Mouse (Mus musculus): Measurements from ENCODE around the gene Cdkal1. TPM values are rescaled to one million over a fixed set of nuclear protein-coding genes. Genes with fewer than 3 reads are reported as not detected.

The Cdkal1 gene
- polyA plus RNA-seq, 1 experiment from 2014 or later, result 15.1 TPM

DNA sequence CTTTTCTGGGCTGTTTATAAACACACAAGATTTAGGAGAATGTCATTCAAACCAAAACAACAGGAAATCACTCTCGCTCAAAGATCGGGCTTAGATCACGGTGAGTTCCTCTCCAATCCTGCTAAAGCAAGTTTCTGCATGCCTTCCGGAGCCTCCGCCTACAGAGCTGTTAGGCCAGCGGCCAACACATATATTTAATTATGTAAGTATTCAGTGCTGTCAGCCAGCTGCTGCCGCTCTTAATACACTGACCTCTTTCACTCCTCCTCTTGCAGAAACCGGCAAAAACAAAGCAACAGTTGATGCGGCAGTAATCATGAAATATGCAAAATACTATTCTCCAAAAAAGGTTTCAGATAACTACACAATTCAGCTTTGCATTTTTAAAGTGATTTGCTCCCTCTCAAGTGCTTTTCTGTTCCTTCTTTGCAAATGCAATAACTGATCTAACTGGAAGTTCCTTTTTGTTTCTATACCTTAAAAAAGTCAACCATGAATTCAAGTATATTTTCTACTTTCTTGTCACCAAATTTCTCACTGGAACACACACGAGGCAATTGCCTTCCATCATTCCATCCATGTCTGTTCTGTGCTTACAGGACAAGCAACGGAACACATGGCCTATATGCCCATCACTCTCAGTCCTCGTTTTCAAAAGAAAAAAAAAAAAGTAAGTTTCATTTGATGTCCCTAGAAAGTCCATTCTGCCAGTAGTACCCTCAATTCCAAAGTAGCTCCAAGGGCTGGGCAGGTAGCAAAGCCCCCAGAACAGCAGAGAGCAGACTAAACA lies 85.6 kb downstream of the Cdkal1 start:
- ATAC-seq (no peak), DNase-seq (ENCODE audit: low read depth, low spot score) (no peak)
- no peak for TF ChIP-seq CTCF (IDR thresholded peaks at IDR 0.05)
- ChIA-PET CTCF (interaction anchor here (1.1 to 1.6 kb wide), 4 partner anchors 9 to 25 kb away, joined by 3 read pairs; no protein-coding TSS in a partner anchor), POLR2A (no interaction called here)
- in situ Hi-C loops (cut with MboI; ENCODE audit: low pct_unique_long_range_greater_than_20kb), result no loop called here
- no peaks in the 10 kb centered on the region for H3K27me3 ChIP-seq

- TF ChIP-seq CTCF (IDR thresholded peaks at IDR 0.05), result no peak
- DNase-seq (ENCODE audit: low read depth, low spot score) (no peak), ATAC-seq (no peak)
- in situ Hi-C loops (cut with MboI; ENCODE audit: low pct_unique_long_range_greater_than_20kb), result no loop called here
- POLR2A ChIA-PET, result no interaction called here
- CTCF ChIA-PET, result interaction anchor here (1.0 kb wide), 1 partner anchor 10 kb away, joined by 3 read pairs; no protein-coding TSS in a partner anchor
- H3K27me3 ChIP-seq, result no peaks in the 10 kb centered on the region
These were observed 87.4 kb downstream of the Cdkal1 start for GRCm38 (mm10) chr13:29768104-29768503.

DNA sequence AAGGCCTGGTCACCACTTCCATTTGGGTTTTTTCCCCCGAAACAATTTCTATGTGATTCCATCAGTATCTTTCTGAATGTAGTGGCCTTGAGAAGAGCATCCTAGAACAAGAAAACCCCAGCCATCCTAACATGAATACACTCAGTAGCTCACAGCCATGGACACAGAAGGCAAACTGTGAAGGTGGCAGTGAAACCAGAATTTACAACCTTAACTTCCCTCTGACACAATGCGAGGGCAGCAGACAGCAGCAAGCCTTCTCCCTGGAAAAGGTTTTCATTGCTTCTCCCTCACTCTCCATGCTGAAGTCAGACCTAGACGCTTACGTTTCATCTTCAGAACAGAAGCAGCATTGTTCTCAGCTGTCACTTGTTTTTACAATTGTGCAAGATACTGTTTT lies 87.9 kb downstream of the Cdkal1 start:
- H3K27me3 ChIP-seq, result no peaks in the 10 kb centered on the region
- TF ChIP-seq CTCF (IDR thresholded peaks at IDR 0.05), result no peak
- CTCF ChIA-PET, result interaction anchor here (1.0 kb wide), 1 partner anchor 11 kb away, joined by 3 read pairs; no protein-coding TSS in a partner anchor
- in situ Hi-C loops (cut with MboI; ENCODE audit: low pct_unique_long_range_greater_than_20kb), result no loop called here
- POLR2A ChIA-PET, result no interaction called here
- ATAC-seq (no peak), DNase-seq (ENCODE audit: low read depth, low spot score) (no peak)

DNA sequence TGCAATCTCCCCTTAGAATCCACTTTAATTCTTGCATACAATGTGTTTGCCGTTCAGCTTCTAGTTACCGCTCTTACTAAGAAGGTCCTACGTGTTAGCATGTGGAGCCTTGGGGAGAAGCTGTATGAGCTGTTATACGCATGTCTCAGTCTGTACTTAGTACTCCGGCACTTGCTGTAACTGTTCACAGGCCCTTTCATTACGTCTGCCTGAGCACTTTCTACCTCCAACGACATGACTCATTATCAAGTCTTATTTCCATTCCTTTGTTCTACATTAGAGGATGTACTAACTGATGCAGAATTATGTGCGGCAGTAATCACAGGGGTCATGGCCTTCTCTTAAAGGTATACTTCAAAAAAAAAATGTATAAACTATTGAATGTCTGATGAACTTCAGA lies 89.1 kb downstream of the Cdkal1 start:
- in situ Hi-C loops (cut with MboI; ENCODE audit: low pct_unique_long_range_greater_than_20kb), result no loop called here
- ChIA-PET CTCF (no interaction called here), POLR2A (no interaction called here)
- ATAC-seq (no peak), DNase-seq (ENCODE audit: low read depth, low spot score) (no peak)
- no peaks in the 10 kb centered on the region for H3K27me3 ChIP-seq
- no peak for TF ChIP-seq CTCF (IDR thresholded peaks at IDR 0.05)

DNA sequence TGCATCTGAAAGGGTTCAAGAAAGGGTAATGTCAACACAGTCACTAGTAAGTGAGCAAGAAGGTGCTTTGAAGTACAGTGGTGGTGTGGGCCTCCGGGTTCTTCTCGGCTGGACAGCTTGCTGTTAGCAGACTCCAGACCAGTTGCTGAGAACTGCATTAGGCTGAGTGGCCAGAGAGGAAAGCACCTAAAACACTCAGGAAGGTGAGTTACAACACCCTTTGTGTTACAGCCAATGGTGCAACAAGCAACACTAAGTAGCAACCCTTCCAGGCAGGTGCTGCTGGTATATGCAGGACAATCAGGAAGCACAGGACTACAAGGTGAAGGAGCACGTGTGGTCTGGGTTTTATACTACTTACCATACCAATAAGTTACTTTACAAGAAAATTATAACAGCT lies 90.2 kb downstream of the Cdkal1 start:
- POLR2A ChIA-PET, result no interaction called here
- no peak for ATAC-seq

GRCm38 (mm10) chr13:29759691-29760467 lies 95.6 kb downstream of the Cdkal1 start:
- ATAC-seq (no peak), DNase-seq (ENCODE audit: low read depth, low spot score) (no peak)
- H3K27me3 ChIP-seq, result no peaks in the 10 kb centered on the region
- ChIA-PET POLR2A (no interaction called here), CTCF (interaction anchor here (0.6 to 1.4 kb wide), 3 partner anchors 10 to 79 kb away, joined by 3 to 4 read pairs (median 3); no protein-coding TSS in a partner anchor)
- TF ChIP-seq CTCF (IDR thresholded peaks at IDR 0.05), result no peak
- in situ Hi-C loops (cut with MboI; ENCODE audit: low pct_unique_long_range_greater_than_20kb), result no loop called here

More for the DNA sequence above, 90.2 kb downstream of the Cdkal1 start:
- TF ChIP-seq CTCF (IDR thresholded peaks at IDR 0.05), result no peak
- CTCF ChIA-PET, result no interaction called here
- DNase-seq (ENCODE audit: low read depth, low spot score), result no peak
- in situ Hi-C loops (cut with MboI; ENCODE audit: low pct_unique_long_range_greater_than_20kb), result no loop called here
- no peaks in the 10 kb centered on the region for H3K27me3 ChIP-seq

GRCm38 (mm10) chr13:29756052-29756451 lies 99.4 kb downstream of the Cdkal1 start:
- TF ChIP-seq CTCF (IDR thresholded peaks at IDR 0.05), result no peak
- DNase-seq (ENCODE audit: low read depth, low spot score) (no peak), ATAC-seq (no peak)
- in situ Hi-C loops (cut with MboI; ENCODE audit: low pct_unique_long_range_greater_than_20kb), result no loop called here
- H3K27me3 ChIP-seq, result no peaks in the 10 kb centered on the region
- ChIA-PET CTCF (interaction anchor here (1.1 to 2.0 kb wide), 2 partner anchors 11 to 14 kb away, joined by 3 to 7 read pairs; no protein-coding TSS in a partner anchor), POLR2A (no interaction called here)

DNA sequence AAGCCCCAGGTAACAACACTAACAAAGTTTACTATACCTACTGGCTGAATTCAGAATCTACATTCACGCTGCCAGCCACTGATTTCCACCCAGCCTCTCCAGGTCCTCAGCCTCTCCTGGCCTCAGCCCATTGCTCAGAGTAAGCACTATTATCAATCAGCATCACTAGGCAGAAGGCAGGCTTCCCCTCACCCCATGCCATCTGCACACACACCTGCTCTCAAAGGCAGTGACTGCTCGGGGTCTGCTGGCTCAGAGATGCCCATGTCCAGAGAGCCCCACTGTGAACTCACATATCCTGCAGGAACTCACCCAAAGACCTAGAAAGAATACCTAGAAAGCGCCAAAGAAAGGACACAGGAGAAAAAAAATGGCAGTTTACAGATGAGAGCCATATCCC lies 102.2 kb downstream of the Cdkal1 start:
- no peak for TF ChIP-seq CTCF (IDR thresholded peaks at IDR 0.05)
- ATAC-seq (no peak), DNase-seq (ENCODE audit: low read depth, low spot score) (no peak)
- in situ Hi-C loops (cut with MboI; ENCODE audit: low pct_unique_long_range_greater_than_20kb), result no loop called here
- no peaks in the 10 kb centered on the region for H3K27me3 ChIP-seq
- POLR2A ChIA-PET, result interaction anchor here (0.6 kb wide), 1 partner anchor 10 kb away, joined by 3 read pairs; no protein-coding TSS in a partner anchor
- CTCF ChIA-PET, result no interaction called here

GRCm38 (mm10) chr13:29752061-29752460 lies 103.4 kb downstream of the Cdkal1 start:
- in situ Hi-C loops (cut with MboI; ENCODE audit: low pct_unique_long_range_greater_than_20kb), result no loop called here
- TF ChIP-seq CTCF (IDR thresholded peaks at IDR 0.05), result no peak

GRCm38 (mm10) chr13:29751201-29751600 lies 104.3 kb downstream of the Cdkal1 start:
- DNase-seq (ENCODE audit: low read depth, low spot score) (no peak), ATAC-seq (no peak)
- H3K27me3 ChIP-seq, result no peaks in the 10 kb centered on the region
- POLR2A ChIA-PET, result no interaction called here
- in situ Hi-C loops (cut with MboI; ENCODE audit: low pct_unique_long_range_greater_than_20kb), result no loop called here
- CTCF ChIA-PET, result no interaction called here
- TF ChIP-seq CTCF (IDR thresholded peaks at IDR 0.05), result no peak

More at GRCm38 (mm10) chr13:29752061-29752460, 103.4 kb downstream of the Cdkal1 start:
- ATAC-seq (no peak), DNase-seq (ENCODE audit: low read depth, low spot score) (no peak)
- POLR2A ChIA-PET, result interaction anchor here (0.7 kb wide), 1 partner anchor 279 kb away, joined by 3 read pairs; no protein-coding TSS in a partner anchor
- CTCF ChIA-PET, result no interaction called here
- no peaks in the 10 kb centered on the region for H3K27me3 ChIP-seq

DNA sequence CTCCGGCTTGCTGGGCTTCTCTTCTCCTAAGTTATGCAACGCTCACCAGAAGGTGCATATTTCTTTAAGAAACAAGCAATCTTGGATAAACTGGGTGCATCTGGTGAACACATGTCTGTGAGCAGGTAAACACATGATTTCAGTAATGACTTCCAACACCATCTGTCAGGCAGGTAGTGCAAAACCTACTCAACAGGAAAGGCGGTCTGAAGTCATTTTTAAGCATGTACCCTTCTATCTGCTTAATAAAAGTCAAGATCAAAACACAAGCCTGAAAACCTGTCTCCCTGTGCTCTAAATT lies 108.2 kb downstream of the Cdkal1 start:
- DNase-seq (ENCODE audit: low read depth, low spot score) (no peak), ATAC-seq (no peak)
- H3K27me3 ChIP-seq, result no peaks in the 10 kb centered on the region
- ChIA-PET CTCF (interaction anchor here (1.7 kb wide), 1 partner anchor 13 kb away, joined by 4 read pairs; no protein-coding TSS in a partner anchor), POLR2A (no interaction called here)
- in situ Hi-C loops (cut with MboI; ENCODE audit: low pct_unique_long_range_greater_than_20kb), result no loop called here
- no peak for TF ChIP-seq CTCF (IDR thresholded peaks at IDR 0.05)
